Mouse (Mus musculus) cerebellum, adult 2 months (tissue): Measurements from ENCODE around the gene Napb.

ENCODE experiments used
- CTCF ChIP-seq: fragments of 200-500 bp; IDR thresholded peaks from 2 replicates; pipeline ENCODE4 v1.5.1; 2011; ENCODE audit warnings: low read depth, mild to moderate bottlenecking, control low read depth, low read length, moderate library complexity, borderline replicate concordance; ENCODE audit not compliant: insufficient read depth
- POLR2A ChIP-seq: fragments of 200-500 bp; IDR thresholded peaks from 2 replicates; pipeline ENCODE4 v1.6.1; 2011; ENCODE audit warnings: low read length, control low read depth, borderline replicate concordance; ENCODE audit not compliant: insufficient read depth

DNA sequence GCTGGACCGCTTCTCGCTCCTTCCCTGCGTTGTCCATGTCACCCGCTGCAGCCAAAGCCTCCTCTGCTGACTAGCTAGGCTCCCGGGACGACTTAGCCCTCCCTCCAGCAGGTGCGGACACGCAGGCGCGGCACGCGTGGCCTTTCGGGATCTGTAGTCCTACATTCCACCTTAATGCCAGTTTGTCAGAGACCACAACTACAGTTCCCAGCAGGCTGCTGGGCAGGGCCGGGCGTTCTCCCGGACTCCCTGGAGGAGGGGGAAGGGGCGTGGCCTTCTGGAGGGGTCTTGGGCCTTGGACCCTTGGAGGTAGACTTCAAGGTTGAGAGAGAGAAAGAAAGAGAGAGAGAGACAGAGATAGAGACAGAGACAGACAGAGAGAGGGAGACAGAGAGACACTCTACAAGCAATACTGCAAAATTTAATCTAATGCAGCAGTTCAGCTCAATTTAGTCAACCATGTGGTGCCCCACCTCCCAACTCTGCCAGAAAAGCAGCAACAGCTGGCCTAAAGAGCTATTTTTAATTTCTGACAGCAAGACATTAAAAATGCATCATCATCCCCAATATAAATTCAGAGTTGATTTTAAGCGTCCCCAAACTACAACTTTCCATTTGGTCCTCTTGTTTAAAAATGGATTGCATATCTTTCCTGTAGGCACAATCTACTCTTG lies at the start of gene Napb:
- peak; percentile 100 for TF ChIP-seq POLR2A
- no peak for TF ChIP-seq CTCF
